Mouse (Mus musculus) testis, adult 2 months (tissue): ENCODE data around the gene Mpv17l2. TPM values are rescaled to one million over a fixed set of nuclear protein-coding genes. Genes with fewer than 3 reads are reported as not detected.
A peak's percentile ranks its signal among the peaks of the same experiment; 100 is the strongest.

ENCODE experiments used
- H3K27ac ChIP-seq: fragments of 200-500 bp; 2 replicates; pipeline ENCODE4 v1.5.1; 2012; ENCODE audit warnings: low read depth, low read length; ENCODE audit not compliant: control insufficient read depth, insufficient read depth
- H3K27me3 ChIP-seq: fragments of 200-500 bp; 2 replicates; pipeline ENCODE4 v1.6.1; 2012; ENCODE audit warnings: mild to moderate bottlenecking, low read length, moderate library complexity; ENCODE audit not compliant: control insufficient read depth, insufficient read depth
- H3K36me3 ChIP-seq: fragments of 200-500 bp; 2 replicates; pipeline ENCODE4 v1.6.1; 2012; ENCODE audit warnings: mild to moderate bottlenecking, low read length; ENCODE audit not compliant: control insufficient read depth, insufficient read depth
- H3K4me1 ChIP-seq: fragments of 200-500 bp; 2 replicates; pipeline ENCODE4 v1.6.1; 2012; ENCODE audit warnings: low read length; ENCODE audit not compliant: control insufficient read depth, insufficient read depth
- H3K4me3 ChIP-seq: fragments of 200-500 bp; 2 replicates; pipeline ENCODE4 v1.5.1; 2012; ENCODE audit warnings: low read depth, mild to moderate bottlenecking, low read length, moderate library complexity, mixed read lengths; ENCODE audit not compliant: control insufficient read depth
- CTCF ChIP-seq: fragments of 200-500 bp; IDR thresholded peaks from 2 replicates; pipeline ENCODE4 v1.5.1; 2012; ENCODE audit warnings: low read depth, mild to moderate bottlenecking, inconsistent platforms, low read length, moderate library complexity; ENCODE audit not compliant: control insufficient read depth, insufficient read depth, insufficient replicate concordance
- POLR2A ChIP-seq: fragments of 200-500 bp; IDR thresholded peaks from 2 replicates; pipeline ENCODE4 v1.6.1; 2012; ENCODE audit warnings: low read depth, mild to moderate bottlenecking, inconsistent platforms, low read length, moderate library complexity; ENCODE audit not compliant: control insufficient read depth
- polyA plus RNA-seq: library from polyadenylated mRNA; depleted of rRNA; stranded (reverse); fragments of >200 nt; gene quantifications from 2 replicates; pipeline ENCODE4 v1.2.3, GENCODE M21; 2012

Gene Mpv17l2
- polyA plus RNA-seq, 1 experiment, result 13.5 TPM

DNA sequence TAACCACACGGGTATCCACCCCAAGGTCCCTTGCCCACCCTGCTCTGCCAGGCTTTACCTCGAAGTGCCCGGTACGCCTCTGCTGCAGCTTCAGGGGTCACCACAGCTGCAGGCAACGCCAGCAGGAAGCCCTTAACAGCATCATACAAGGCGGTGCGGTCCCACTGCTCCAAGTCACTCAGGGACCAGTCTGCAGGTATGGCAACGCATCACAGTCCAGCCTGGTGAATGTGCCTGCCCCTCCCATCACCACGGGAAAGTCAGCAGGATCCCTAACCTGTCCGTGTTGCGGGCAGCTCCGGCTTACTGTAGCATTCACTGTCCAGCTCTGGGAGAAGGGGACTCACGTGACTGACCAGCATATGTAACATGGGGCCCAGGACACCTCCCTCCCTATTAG lies 11.3 kb upstream of the Mpv17l2 start:
- TF ChIP-seq CTCF, result no peak
- no peak for TF ChIP-seq POLR2A
- Histone ChIP-seq H3K4me1 (peaks cover 5% of the 10 kb centered on the region; the same call in 1 of the 2 replicates), H3K36me3 (no peaks in the 10 kb centered on the region), H3K4me3 (no peak overlapping the region), H3K27me3 (no peaks in the 10 kb centered on the region), H3K27ac (no peak overlapping the region)

DNA sequence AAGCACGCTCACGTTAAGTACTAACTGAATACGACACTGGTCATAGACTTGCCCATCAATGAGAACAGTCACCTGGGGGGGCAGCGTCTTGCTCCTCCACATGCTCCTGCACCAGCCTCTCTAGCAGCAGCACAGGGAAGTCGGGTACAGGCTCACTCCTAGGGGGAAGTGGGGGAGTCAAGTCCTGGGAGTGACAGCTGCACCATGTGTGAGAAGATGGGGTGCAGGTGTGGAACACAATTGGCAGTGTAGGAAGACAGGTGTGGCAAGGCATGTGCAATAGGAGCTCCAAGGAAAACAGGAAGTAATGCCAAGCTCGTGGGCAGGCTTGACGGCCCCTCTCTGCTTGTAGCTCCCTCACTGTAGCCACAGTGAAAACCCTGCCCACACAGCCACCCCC lies 10.5 kb upstream of the Mpv17l2 start:
- Histone ChIP-seq H3K36me3 (no peaks in the 10 kb centered on the region), H3K27ac (no peak overlapping the region), H3K27me3 (no peaks in the 10 kb centered on the region), H3K4me1 (peaks cover 10% of the 10 kb centered on the region), H3K4me3 (no peak overlapping the region)
- TF ChIP-seq POLR2A, result no peak

DNA sequence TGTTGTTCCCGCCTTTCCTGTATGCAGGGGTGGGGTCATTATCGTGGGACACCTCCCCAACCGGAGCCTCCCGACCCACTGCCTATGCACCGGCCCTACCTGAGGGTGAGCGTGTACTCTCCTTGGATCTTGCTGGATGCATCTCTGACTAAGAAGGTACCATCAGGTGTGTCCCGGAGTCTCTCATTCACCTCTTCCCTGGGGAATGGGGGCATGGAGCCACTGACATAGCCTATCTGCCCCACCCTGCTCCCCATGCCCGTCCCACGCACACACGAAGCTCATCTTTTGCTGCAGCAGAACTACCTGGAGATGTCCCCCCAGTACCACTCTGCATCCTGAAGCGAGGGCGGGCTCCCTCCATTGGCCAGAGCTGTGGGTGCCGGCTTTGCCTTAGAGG lies 10.0 kb upstream of the Mpv17l2 start:
- TF ChIP-seq CTCF (no peak), POLR2A (no peak)
- no peak overlapping the region for H3K4me3 ChIP-seq
- no peaks in the 10 kb centered on the region for H3K27me3 ChIP-seq
- no peaks in the 10 kb centered on the region for H3K36me3 ChIP-seq
- peaks cover 10% of the 10 kb centered on the region for H3K4me1 ChIP-seq
- H3K27ac ChIP-seq, result no peak overlapping the region

DNA sequence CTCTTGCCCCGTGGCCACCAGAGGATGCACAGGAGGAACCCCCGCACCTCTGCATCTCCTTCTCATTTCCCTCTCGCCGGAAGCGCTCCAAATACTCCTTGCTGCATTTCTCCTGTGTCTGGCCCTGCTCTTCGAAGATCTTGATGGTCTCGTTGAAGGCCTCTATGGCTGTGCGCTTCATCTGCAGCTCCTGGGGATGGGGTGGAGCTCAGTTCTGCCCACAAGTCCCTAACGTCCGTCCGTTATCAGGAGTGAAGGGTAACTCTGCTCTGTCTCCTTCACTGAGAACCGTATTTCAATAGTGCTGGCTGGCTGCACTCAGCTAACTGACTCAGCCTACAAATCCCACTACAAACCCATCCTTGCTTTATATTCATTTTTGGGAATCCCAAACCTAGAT lies 9.1 kb upstream of the Mpv17l2 start:
- Histone ChIP-seq H3K27ac (no peak overlapping the region), H3K4me3 (no peak overlapping the region), H3K27me3 (no peaks in the 10 kb centered on the region), H3K36me3 (no peaks in the 10 kb centered on the region), H3K4me1 (peaks cover 11% of the 10 kb centered on the region)
- TF ChIP-seq POLR2A, result no peak
- no peak for TF ChIP-seq CTCF

DNA sequence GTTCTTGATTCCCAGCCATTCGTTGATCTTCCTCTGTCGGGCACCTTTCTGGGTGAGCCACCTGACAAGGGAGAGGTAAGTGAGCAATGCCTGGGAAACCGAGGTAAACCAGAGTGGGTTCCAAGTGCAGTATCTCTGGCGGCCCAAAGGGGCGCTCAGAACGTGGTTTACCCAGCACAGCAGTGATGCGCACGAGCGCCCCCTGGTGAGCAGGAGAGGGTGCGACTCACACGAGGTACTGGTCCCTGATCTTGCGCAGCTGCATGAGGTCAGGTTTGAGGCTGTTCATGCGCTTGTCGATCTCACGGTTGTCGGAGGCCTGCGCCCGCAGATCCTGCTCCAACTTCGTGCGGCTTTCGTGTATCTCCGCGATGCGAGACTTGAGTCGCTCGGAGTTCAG lies 8.6 kb upstream of the Mpv17l2 start:
- H3K4me3 ChIP-seq, result no peak overlapping the region
- H3K4me1 ChIP-seq, result peaks cover 11% of the 10 kb centered on the region
- H3K27me3 ChIP-seq, result no peaks in the 10 kb centered on the region
- no peak overlapping the region for H3K27ac ChIP-seq
- TF ChIP-seq CTCF, result peak; percentile 96
- TF ChIP-seq POLR2A, result no peak
- H3K36me3 ChIP-seq, result no peaks in the 10 kb centered on the region

DNA sequence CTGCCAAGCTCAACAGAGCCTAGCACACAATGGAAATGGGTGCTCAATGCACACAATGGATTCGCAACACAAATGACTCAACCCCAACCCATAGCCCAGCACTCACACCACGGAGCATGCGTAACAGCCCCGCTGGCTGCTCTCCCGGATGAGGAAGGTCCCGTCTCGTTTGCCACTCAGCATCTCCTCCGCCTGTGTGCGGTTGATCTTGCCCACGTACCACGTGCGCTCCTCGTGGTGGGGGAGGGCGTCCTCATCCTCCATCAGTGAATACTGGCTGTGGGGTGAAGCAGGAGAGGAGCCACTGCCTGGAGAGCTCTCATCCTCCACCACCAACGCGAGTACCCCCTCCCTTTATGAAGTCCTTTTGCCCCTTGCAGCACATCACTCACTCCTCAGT lies 8.2 kb upstream of the Mpv17l2 start:
- Histone ChIP-seq H3K27ac (no peak overlapping the region), H3K4me1 (peaks cover 11% of the 10 kb centered on the region), H3K4me3 (no peak overlapping the region)

DNA sequence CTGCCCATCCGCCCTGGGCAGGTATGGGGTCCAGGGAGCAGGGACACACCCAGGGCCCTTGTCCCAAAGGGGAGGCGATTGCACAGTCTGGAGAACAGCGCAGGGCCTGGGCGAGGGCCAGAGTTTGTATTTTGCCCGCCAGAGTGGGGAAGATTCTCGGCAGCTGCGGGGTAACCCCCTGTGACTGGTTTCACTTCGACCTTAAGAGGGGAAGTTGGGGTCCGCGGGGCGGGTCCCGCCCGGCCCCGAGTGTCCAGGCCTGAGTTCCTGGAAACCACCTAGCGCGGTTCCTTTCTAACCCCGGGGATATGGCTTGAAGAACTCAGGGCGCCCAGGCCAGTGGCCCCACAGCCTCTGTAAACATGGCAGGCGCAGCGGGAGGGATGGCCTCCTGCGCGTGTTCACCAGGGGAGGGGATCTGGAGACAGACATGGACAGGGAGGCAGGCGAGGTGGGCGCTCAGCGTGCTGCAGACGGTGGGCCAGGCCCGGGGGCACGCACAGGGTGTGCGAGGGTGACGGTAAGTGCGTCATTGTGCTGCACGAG lies 7.6 kb upstream of the Mpv17l2 start:
- TF ChIP-seq POLR2A, result no peak
- no peak for TF ChIP-seq CTCF
- Histone ChIP-seq H3K27ac (no peak overlapping the region), H3K36me3 (no peaks in the 10 kb centered on the region), H3K4me3 (no peak overlapping the region), H3K27me3 (no peaks in the 10 kb centered on the region), H3K4me1 (peaks cover 11% of the 10 kb centered on the region)

More for the DNA sequence above, 8.2 kb upstream of the Mpv17l2 start:
- TF ChIP-seq POLR2A, result no peak
- no peak for TF ChIP-seq CTCF
- Histone ChIP-seq H3K36me3 (no peaks in the 10 kb centered on the region), H3K27me3 (no peaks in the 10 kb centered on the region)

DNA sequence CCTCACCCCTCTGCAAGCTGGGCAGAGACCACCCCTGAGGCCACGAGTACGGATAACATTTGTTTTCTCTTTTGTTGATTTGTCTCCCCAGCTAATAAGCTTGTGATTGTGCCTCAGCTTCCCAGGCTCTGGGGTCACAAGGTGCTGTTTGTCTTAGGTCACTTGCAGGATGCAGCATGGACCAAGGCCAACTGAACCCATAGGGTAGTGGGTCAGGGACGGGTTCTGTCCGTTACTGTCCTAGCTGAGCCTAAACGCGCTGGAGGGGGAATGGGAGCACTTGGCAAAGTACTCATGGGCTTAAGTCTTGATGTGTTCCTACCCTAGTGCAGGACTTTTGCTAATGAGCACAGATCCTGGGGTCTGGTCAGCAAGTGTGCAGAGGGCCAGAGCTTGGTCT lies 6.8 kb upstream of the Mpv17l2 start:
- no peaks in the 10 kb centered on the region for H3K27me3 ChIP-seq
- peaks cover 11% of the 10 kb centered on the region for H3K4me1 ChIP-seq
- H3K36me3 ChIP-seq, result no peaks in the 10 kb centered on the region
- no peak overlapping the region for H3K27ac ChIP-seq
- TF ChIP-seq POLR2A, result no peak
- no peak for TF ChIP-seq CTCF
- no peak overlapping the region for H3K4me3 ChIP-seq
